Mouse (Mus musculus) erythroblast, adult 5-6 weeks (primary cell): Measurements from ENCODE around the gene Hipk2. TPM values are rescaled to one million over a fixed set of nuclear protein-coding genes. Genes with fewer than 3 reads are reported as not detected.
"Not testable (repeated sequence)": the region's sequence is repeated elsewhere in the genome, so short reads cannot be mapped to it uniquely, and the experiment has no call there.

Source experiments
- ATAC-seq: replicated peaks from 2 replicates; pipeline ENCODE4 v1.8.0; 2016; ENCODE audit warnings: moderate number of reproducible peaks, mild to moderate bottlenecking, moderate TSS enrichment, inconsistent platforms; ENCODE audit not compliant: poor library complexity, low FRiP score, severe bottlenecking
- total RNA-seq, 2 experiments: library from RNA; stranded (forward) in 1 of 2; stranded (reverse) in 1 of 2; fragments of 150-400 nt in 1 of 2; fragments of 200-764, 138-1000 nt in 1 of 2; gene quantifications; 2 replicates each; pipeline versions ENCODE4 v1.2.3 to v1.2.4; 2015 to 2017; ENCODE audit warnings: low replicate concordance in 2 of 2

Hipk2 gene
- total RNA-seq, 2 experiments from 2014 or later: 72.9 to 127 TPM

GRCm38 (mm10) chr6:38687216-38687615 lies 188.7 kb downstream of the Hipk2 start:
- ATAC-seq: 0 out of 2 replicates have a peak, but pooled peaks have one; percentile 21

- no peak for ATAC-seq
Observed at GRCm38 (mm10) chr6:38682532-38682931, 193.4 kb downstream of the Hipk2 start.

- ATAC-seq: 0 out of 2 replicates have a peak, but pooled peaks have one; percentile 53
Observed at GRCm38 (mm10) chr6:38677629-38678028, 198.3 kb downstream of the Hipk2 start.

GRCm38 (mm10) chr6:38676723-38677122 lies 199.2 kb downstream of the Hipk2 start:
- no peak for ATAC-seq

DNA sequence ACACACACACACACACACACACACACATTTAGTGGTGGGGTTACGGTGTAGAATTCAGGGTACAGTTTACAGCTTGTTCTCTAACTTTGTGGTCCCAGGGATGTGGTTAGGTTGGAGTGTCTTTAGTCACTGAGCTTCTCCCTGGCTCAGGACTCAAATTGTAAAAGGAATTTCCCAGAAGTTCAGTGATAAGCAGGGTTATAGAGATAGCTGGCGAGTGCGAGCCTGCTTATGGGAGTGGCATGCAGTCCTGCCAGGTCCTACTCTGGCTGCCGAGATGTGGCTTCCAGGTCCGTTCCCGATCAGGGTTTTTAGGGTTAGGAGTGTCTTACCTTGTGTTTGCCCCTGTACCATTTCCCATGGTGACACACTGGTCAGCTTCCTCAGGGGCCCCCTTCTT lies 199.7 kb downstream of the Hipk2 start:
- no peak for ATAC-seq

DNA sequence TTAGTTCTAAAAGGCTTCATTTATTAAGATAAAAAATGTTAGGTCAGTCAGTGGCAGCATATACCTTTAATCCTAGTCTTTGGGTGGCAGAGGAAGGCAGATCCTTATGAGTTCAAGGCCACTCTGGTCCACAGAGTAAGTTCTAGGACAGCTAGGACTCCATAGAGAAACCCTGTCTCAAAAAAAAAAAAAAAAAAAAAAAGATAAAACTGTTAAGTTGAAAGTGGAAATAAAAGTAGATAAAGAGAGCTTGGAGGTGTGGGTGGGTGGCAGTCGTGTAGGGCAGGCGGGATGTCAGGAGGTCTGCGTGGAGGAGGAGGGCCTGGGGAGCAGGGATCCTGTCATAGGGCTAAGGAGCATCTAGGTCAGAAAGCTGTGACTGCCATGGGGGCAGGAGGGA lies 204.0 kb downstream of the Hipk2 start:
- ATAC-seq: no peak

DNA sequence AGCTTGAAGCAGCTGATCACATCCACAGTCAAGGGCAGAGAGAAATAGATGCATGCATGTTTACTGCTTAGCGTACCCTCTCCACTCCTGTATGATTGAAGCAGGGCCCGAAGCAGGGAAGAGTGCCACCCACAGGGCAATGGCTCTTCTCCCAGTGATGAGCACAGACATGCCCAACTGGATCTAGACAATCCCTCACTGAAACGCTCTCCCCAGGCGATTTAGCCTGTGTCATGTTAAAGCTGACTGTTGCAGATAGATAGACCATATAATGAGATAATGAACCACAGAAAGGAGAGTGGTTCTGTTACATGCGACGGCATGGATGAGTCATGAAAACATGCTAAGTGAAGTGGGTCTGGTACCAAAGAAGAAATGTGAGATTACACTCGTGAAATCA lies 204.7 kb downstream of the Hipk2 start:
- no peak for ATAC-seq

DNA sequence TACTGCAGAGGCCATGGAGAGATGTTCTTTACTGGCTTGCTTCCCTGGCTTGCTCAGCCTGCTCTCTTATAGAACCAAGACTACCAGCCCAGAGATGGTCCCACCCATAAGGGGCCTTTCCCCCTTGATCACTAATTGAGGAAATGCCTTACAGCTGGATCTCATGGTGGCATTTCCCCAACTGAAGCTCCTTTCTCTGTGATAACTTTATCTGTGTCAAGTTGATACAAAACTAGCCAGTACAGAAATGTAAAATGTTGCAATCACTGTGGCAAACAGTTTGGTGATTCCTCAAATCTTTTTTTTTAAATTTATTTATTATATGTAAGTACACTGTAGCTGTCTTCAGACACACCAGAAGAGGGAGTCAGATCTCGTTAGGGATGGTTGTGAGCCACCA lies 205.5 kb downstream of the Hipk2 start:
- ATAC-seq: not testable (repeated sequence)

DNA sequence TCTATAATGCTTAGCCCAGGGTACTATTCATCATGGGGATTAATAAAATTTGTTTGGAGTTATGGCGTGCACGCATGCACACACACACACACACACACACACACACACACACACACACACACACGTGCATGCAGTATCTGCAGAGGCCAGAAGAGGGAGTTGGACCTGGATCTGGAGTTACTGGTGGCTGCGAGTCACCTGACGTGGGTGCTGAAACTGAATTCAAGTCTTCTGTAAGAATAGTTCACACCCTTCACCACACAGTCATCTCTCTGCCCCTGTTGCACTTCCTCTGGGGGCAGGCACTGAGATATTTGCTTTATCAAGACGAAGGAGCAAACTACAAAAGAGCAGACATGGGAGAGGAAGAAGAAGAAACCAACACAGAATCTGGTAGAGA lies 206.4 kb downstream of the Hipk2 start:
- ATAC-seq: no peak

- no peak for ATAC-seq
Observed at GRCm38 (mm10) chr6:38662714-38663615, 213.0 kb downstream of the Hipk2 start, which contains the start of gene Clec2l. Clec2l (plus strand) TSS chr6:38663069.

- ATAC-seq: no peak
Observed at GRCm38 (mm10) chr6:38661626-38662025, 214.3 kb downstream of the Hipk2 start.

- ATAC-seq: peak; percentile 95
Observed at GRCm38 (mm10) chr6:38650263-38650937, 225.6 kb downstream of the Hipk2 start.

- no peak for ATAC-seq
Observed at GRCm38 (mm10) chr6:38649545-38649944, 226.4 kb downstream of the Hipk2 start.

Other genes with a start within 250 kb of the Hipk2 start
- gene Klrg2, start 238.9 kb downstream of the Hipk2 start, total RNA-seq (2015; ENCODE audit: low replicate concordance): not detected in 2 replicates
- gene Klrg2, start 238.9 kb downstream of the Hipk2 start, total RNA-seq (2017; ENCODE audit: low replicate concordance): not detected in 2 replicates
- gene Clec2l, start 213.1 kb downstream of the Hipk2 start, total RNA-seq (2015; ENCODE audit: low replicate concordance): not detected in 2 replicates
- 0.84 TPM in 1 of 2 replicates, not detected in the other for gene Clec2l, start 213.1 kb downstream of the Hipk2 start, total RNA-seq (2017; ENCODE audit: low replicate concordance)
- 55.9 and 63.7 TPM in 2 replicates for gene Tbxas1, start 761 bp downstream of the Hipk2 start, total RNA-seq (2015; ENCODE audit: low replicate concordance)
- gene Tbxas1, start 761 bp downstream of the Hipk2 start, total RNA-seq (2017; ENCODE audit: low replicate concordance): 83.5 and 85.7 TPM in 2 replicates
- gene Parp12, start 242.2 kb upstream of the Hipk2 start, total RNA-seq (2015; ENCODE audit: low replicate concordance): 6.7 and 12.3 TPM in 2 replicates
- 13.5 and 15.9 TPM in 2 replicates for gene Parp12, start 242.2 kb upstream of the Hipk2 start, total RNA-seq (2017; ENCODE audit: low replicate concordance)